Mouse (Mus musculus) urinary bladder, postnatal 10 days (tissue): ENCODE results near the gene Hunk.

Experiments used
- DNase-seq: peaks from one replicate; pipeline ENCODE4 v3.0.0; 2022; ENCODE audit warnings: low spot score

Hunk gene

DNA sequence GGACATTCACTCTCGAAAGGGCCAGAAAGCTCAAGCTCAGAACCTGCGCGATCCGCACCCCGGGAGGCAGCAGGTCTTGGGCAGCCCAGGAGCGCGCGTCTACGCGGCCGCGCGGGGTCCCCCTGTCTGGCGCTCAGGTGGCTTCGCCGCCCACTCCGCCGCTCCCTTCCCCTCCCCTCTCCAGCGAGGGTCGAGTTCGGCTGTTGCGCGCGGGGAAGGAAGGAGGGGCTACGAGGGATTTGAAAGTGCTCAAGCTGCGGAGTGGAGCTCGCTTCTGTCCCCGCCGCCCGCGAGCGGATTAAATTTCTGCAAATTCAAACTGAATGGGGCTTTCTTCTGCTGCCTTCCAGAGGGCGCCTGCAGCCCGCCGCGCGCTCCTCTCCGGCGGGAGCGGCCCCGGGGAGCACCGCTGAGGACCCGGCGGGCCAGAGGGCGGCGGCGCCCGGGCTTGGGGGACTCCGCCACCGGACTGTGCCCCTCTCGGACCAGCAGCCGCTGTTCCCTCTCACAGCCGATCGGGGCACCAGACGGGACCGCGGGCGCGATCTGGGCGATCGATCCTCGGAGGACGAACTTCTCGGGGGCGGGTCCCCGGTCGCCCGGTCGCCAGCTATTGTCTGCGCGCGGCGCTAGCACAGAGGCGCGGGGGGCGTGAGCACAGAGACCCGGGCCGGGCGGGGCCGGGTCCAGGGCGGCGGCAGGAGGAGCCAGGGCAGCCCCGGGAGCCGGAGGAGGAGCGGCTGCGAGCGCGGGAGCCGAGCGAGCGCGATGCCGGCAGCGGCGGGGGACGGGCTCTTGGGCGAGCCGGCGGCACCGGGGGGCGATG is at the start of gene Hunk:
Hunk (plus strand) TSS at position 326 of the 826 bp plus-strand sequence.
- peak; percentile 21 for DNase-seq

DNA sequence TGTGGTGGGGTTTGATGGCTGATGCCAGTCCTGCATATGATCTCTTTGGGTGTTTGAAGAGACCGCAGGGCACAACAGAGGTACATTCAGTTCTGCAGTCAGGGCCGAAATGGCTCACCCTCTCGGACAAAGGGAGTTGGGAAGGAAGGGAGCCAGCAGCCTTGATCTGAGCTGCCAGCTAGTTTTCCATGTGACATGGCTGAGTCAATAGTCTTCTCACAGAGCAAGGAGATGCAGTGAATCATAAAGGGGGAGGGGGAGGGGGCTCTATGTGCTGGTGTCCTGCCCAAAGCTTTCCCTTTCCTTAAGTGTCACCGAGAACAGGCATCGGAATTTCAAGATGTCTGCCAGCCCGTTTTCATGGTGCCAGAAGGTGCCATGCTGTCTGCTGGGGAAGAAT is 46.8 kb upstream of the Hunk start:
- no peak for DNase-seq

DNA sequence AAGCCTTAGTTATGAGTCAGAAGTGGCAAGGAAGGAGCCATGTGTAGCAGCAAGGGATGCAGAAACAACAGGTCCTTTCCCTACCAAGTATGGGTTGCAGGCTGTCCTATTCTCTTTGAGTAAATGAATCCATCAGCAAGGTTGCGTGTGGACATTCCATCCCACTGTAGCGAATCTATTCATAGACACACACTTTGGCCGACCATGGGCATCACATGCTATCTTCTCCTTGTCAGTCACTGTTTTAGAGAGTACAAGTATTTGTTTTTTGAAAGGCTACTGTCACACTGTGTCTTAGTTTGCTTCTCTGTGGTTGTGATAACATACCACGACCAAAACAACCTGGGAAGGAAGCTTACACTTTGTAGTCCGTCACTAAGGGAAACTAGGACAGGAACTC is 44.7 kb upstream of the Hunk start:
- DNase-seq, result no peak

DNA sequence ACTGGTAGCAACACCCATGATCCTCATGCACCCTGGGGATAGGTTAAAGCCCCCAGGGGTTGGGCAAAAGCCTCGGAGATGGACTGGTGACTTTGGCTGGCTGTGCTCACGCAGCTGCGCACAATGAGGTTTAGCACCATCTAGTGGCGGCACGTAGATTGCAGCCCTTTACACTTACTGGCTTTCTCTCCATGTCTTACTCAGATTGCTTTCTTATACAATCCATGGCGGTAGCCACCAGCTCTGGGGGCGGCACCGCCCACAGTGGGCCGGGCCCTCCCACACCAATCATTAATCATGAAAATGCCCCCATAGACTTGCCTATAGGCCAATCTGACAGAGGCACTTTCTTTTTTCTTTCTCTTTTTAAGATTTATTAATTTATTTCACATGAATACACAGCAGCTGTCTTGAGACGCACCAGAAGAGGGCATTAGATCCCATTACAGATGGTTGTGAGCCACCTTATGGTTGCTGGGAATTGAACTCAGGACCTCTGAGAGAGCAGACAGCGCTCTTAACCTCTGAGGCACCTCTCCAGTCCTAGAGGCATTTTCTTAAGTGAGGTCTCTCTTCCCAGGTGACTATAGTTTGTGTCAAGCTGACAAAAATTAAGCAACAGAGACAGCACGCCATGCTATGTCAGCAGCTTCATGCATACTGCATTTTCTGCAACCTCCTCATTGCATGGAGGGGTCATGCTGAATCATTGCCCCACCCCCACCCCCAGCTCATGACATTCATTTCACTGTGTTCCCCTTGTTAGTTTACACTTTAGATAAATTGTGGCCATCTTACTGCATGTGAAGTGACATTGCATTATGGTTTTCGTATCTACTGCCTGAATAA is 35.9 kb upstream of the Hunk start:
- DNase-seq, result no peak

DNA sequence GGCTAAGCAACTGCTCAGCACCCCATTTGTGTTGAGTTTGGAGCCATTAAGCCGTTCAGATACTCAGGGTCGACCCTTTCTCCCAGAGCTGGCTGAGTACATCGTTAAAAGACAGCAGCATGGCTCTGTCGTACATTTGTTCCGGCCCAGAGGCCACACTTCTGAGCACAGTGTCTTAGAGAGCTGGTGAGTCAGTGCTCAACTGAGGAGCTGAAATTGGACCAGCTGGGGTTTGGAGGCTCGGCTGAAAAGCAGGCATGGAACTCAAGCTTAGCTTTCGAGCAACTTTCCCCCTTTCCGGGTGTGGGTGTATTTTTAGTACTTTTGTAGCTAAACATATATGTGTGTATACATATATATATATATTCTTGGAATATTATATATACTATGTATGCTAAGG is 34.1 kb upstream of the Hunk start:
- DNase-seq, result no peak

DNA sequence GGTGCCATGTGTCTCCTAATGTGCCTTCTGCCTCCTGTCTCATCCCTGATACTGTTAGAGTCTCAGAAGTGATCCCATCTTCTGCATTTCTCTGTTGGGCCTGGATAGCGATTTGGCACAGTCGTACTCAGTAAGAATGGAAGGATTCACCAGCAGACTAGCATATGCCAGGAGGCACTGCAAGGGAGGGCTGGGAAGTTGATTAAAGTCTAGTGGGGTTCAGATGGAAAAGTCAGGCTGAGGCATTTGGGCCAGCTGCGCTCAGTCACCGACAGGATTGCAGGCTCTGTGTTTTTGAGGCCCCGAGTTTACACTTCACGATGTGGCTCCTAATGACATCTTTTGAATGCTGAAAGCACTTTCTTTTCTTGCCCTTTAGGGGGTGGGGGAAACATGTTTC is 33.1 kb upstream of the Hunk start:
- DNase-seq, result no peak

DNA sequence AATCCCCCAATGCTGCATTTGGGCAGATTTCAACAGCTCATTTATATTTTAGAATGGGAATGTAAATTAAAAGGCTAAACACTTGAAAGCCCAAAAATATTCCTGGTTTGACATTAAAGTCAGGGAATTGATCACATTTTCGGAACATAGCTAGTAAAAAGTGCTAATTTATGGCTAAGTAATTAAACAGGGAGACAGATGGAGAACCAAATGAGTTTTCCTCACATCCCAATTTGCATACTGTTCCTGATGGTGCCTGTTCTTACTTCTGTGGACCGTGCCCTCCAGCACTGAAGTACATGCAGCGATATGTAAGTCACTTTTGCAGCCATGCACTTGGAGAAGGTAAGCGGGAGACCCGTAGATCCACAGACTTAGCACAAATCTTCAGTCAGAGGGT is 32.7 kb upstream of the Hunk start:
- DNase-seq, result no peak

DNA sequence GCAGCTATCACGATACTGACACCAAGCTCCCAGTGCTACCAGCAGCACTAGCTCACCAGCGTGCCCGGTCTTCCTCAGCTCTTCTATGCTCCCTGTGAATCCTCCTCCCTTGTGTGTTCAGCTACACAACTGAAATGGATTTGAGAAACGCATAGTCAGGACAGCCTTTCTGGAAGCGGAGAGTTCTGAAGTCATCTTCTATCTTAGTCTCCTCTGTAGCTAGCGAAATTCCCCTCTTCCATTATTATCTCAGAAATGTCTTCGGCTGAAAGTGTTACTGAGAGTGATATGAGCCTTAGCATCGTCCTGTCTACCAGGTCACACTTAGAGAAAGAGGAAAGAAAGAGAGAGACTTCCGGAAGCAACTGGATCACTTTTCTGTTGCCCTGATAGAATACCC is 26.5 kb upstream of the Hunk start:
- no peak for DNase-seq

DNA sequence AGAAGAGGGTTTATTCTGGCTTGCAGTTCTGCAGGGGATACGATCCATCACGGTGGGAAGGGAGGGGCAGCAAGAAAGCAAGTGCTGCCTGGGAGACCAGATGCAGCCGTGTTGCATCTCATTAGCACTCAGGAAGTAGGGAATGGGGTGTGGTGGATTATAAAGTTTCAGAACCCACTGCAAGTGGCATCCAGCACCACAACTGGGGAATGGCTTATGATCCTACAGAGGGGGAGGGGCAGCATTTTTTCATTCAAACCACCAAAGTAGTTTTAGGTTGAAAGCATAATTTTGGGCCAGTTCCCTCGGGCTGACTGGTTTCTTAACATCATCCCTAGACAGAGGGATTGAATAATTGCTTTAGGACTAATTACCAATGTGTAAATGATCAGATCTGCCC is 26.1 kb upstream of the Hunk start:
- no peak for DNase-seq

DNA sequence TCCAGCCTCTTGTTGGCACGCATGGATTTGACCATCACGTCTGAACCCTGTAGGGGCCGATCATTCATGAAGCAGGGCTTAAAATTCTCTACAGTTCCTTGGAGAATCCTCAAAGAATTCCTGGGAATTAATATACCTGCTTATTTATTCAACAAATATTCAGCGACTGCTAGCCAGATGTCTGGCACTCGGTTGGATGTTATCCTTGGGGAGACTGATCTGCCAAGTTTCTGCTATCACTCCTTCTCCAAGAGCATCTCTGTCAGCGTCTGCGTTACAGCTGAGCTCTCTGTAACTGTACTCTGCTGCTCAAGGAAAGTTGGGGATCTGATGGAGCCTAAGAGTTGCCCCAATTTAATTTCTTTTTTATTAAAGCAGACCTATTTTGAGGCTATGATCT is 25.5 kb upstream of the Hunk start:
- DNase-seq, result no peak

DNA sequence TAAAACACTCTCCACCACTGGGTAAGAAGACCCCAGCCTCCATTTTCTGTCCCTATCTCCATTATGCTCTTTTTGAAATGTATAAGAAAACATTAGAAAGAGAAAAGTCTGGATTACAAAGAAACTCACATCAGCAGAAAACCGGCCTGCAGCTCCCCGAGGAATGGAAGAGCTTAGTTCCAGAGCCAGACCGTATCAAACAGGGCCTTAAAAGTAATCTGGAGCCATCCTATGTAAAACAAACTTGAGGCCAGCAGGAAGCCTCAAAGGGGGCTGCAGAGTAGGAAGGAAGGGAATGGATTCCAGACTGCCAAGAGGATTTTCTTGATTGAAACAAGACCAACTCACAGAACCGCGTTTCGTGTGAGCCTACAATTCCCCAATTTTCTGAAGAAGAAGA is 22.9 kb upstream of the Hunk start:
- DNase-seq, result no peak

DNA sequence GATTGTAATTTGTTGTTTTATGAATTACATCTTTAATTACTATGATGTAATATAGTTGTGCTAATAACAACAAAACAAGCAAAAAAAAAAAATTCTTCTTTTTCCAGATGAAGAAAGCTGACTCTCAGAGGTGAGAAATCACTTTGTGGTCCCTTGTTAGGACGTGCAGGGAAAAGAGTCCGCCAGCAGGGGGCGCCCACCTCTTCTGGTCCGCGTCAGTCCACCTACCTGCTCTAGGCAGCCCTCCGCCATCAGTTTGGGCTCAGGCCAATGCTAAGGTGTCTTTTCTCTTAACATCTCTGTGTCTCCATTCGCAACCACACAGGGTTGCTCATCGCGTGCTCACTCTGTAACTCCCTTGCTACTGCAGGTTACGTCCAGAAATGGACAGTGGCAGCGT is 5.9 kb upstream of the Hunk start:
- DNase-seq, result peak; percentile 58

DNA sequence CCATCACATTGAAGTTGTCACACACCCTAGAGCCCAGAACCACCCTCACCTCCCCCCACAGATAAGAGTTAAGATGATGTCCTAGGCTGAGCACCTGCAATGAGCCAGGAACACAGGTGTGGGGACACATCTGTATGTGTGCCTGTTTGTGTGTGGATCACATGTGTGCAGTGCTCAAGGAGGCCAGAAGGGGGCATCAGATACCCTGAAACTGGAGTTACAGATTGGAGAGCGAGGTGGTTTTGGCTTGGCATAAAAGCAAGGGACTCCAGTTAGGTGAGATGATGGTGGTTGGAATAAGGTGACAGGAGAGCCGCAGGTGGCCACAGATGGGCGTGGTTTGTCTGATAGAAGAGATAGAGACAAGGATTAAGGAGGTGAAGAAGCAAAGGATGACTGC is 4.2 kb upstream of the Hunk start:
- DNase-seq, result no peak

DNA sequence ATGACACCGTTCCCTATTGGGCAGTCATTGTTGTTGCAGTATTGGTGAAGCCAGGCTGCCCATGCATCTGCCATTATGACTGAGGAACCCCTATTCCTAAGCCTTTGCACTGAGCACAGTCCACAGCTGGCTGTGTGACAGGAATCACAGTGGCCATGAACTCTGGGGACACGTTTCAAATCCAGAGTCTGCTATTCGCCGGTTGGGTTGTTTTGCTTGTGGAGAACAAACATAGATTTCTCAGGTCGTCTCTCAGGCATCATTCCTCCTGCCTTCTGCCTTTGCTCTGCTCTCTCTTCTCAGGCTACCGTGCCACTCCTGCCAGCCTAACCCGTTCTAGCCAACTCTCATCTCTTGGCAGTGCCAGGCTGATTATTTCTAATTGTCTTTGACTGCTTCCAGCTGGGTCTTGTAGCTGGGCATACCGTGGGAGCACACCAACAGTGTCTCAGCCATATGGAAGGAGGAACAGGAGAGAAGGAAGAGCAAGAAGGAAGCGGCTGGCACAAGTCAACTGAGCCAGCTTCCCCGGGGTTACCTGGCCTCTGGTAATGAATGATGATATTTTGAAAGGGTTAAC is 3.0 kb upstream of the Hunk start:
- DNase-seq, result no peak

DNA sequence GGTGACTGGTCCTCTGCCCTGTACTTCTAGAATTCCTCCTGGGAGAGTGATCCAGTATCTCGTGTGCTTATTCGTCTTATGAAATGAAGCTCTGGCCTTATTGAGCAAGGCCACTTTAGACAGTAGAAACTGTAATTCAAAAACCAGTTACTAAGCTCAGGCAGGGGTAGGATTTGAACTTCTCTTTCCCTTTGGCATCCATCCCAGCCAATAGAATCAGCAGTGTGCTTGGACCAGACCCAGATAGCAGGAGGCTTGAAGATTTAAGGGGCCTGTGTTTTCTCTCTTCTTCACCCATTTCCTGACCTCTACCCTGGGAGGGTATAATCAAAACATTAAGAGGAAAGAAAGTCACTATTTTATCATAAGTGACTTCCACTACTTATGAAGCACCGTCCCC is 1.8 kb upstream of the Hunk start:
- no peak for DNase-seq

DNA sequence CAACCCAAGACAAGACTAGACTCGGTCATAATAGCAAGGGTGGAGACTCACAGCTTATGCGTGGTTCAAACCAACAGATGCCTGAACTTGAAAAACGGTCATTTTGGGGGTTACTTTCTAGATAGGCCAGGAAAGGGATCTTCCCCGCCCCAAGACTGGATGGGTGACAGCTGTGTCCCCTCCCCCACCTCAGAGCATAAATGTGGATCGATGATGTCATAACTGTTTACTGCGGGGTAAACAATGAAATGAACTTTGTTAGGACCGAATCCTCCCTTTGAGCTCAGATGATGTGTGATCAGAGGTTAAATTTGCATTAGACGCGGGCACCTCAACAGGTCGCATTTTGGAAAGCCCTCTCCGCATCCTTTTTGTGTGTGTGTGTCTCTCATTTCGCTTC is 967 bp upstream of the Hunk start:
- no peak for DNase-seq

DNA sequence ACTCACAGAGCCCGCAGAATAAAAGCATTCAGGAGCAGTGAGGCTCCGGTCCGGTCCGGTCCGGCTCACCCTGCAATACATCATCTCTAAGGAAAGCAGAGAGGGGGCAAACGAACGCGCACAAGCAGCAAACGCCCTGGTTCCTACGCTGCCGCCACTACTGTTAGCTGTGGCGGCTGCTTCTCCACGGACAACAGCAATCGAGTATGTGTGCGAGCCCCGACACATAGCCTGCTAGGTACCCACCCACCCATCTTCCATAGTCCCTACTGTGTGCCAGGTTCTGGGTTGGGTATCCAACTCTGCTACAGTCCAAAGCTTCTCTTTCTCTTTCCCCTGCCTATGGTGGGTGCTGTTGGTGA is 506 bp upstream of the Hunk start:
- no peak for DNase-seq

DNA sequence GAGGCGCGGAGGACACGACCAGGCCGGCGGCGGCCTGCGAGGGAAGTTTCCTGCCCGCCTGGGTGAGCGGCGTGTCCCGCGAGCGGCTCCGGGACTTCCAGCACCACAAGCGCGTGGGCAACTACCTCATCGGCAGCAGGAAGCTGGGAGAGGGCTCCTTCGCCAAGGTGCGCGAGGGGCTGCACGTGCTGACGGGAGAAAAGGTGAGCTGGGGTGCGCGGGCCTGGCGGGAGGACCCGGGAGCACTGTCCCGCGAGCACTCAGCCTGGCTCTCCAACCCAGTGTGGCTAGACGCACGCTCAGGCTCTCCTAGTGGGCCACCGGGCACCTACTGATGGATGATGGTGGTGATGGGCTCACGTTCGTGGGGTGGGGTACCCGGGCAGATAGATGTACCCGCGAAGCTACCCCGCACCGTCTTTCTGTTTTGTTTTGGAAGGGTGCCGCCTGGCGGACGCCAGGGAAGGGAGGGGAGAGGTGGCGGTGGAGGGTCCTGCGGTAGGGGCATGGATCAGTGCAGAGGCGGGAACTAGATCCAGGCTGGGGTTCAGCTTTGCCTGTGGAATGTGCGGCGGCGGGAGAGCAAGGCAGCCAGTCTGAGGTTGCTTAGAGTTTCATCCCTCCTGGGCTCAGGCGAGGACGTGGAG is 824 bp downstream of the Hunk start:
- DNase-seq, result no peak

DNA sequence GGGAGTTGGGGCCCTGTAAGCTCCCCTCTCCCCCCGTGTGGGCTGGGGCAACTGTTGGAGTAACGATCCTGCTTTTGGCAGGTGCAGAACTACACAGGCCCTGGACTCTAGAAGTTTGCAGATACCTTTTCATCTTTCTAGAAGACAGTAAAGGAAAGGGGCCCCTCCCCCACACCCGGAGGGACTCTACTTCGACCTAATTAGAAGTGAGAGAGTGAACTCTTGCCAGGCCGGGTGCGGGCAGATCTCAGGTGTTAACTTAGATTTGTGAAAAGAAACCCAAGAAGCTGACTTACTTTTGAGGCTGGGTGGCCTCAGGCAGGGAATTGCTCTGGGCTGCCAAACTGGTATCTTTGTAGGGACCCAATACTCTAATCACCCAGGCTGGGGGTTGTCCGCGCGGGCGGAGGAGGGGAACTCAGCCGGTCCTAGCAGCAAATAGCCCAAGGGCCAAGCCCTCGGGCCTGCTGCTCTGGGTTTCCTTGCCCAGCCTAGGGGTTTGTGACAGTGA is 1.4 kb downstream of the Hunk start:
- DNase-seq, result no peak

DNA sequence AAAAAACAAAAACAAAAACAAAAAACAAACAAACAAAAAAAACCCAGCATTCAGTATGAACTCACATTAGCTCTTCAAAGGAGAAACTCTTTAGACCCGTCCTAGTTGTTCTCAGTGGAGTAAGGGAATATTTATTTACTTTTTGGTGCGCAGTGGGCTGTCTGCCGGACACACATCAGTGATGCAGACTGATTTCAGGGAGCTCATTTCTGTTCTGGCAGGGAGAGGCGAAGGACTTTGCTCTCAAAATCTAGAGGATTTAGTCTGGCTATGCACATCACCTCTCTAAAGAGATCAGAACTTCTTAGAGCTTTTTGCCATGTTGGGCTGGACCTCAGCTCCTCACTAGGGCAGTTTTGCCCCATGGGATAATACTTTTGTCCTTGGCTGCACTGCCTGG is 2.1 kb downstream of the Hunk start:
- DNase-seq, result no peak

DNA sequence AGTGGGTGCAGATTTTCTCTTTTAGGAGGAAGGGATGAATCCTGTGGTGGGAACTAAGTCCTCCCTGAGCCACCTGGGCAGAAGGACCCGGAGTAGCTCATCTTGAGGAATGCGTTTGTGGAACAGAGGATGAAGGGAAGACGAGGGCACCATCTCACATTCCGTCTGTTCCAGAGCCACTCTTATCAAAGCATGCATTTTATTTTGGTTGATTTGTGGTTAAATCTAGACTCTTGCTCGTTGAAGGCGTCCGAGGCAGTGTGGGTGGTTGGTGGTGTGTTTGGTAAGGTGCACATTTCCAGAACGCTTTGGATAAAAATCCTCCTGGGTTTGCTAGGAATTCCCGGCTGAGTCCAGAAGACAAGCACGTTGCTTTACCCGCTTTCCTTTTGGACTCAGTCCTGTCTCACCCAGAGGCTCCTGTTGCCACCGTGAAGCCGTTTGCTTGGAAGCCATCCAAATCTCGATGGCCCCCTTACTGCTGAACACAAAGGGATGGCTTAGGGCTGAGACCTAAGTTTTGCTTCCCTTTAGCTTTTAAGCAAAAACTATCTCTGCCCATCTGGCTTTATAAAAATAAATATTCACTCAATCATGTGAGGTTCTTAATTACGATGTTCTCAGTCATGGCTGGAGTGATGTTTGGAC is 3.4 kb downstream of the Hunk start:
- no peak for DNase-seq

DNA sequence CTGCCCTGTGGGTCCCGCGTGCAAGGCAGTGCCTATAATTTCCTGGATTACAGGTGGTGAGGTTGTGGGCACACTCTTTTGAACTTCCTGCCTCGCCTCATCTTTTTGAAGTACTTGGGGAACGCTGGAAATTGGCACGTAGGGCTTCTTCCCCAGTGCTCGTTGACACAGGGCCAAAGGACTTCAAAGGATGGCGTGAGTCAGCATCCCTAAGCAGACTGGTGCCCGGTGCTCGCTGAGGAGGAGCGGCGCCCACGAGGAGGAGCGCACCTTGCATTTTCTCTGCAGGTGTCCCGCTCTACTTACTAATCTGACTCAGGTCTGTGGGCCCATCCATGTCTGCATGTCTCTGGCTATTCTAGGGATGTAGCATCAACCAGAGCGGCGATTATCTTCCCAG is 4.9 kb downstream of the Hunk start:
- no peak for DNase-seq
